Mouse (Mus musculus) hindbrain, embryonic 10.5 days (tissue): ENCODE measurements around the gene Srp72. TPM values are rescaled to one million over a fixed set of nuclear protein-coding genes. Genes with fewer than 3 reads are reported as not detected.
A peak's percentile ranks its signal among the peaks of the same experiment; 100 is the strongest.

Experiments used
- DNase-seq: peaks from one replicate; pipeline ENCODE4 v3.0.0-alpha.2; 2017; ENCODE audit warnings: low spot score
- H3K27ac ChIP-seq: fragments of 300-500 bp; sonication (generic); 2 replicates; pipeline ENCODE4 v1.5.1; 2016; ENCODE audit warnings: mild to moderate bottlenecking, moderate library complexity
- H3K27me3 ChIP-seq: fragments of 300-500 bp; sonication (generic); 2 replicates; pipeline ENCODE4 v1.6.1; 2016; ENCODE audit warnings: mild to moderate bottlenecking; ENCODE audit not compliant: poor library complexity, insufficient read depth, severe bottlenecking
- H3K36me3 ChIP-seq: fragments of 300-500 bp; sonication (generic); 2 replicates; pipeline ENCODE4 v1.6.1; 2016; ENCODE audit warnings: mild to moderate bottlenecking, moderate library complexity
- H3K4me1 ChIP-seq: fragments of 300-500 bp; sonication (generic); replicated peaks from 2 replicates; pipeline ENCODE4 v1.6.1; 2016; ENCODE audit warnings: mild to moderate bottlenecking
- H3K4me3 ChIP-seq: fragments of 300-500 bp; sonication (generic); 2 replicates; pipeline ENCODE4 v1.5.1; 2016; ENCODE audit warnings: mild to moderate bottlenecking, moderate library complexity
- H3K9me3 ChIP-seq: fragments of 300-500 bp; sonication (generic); 2 replicates; pipeline ENCODE4 v1.6.1; 2016; ENCODE audit warnings: mild to moderate bottlenecking, moderate library complexity
- WGBS: fragments of 180-500 bp; shearing (Covaris S2); methylation state at CpG from one replicate; pipeline ENCODE4 v1.1.7; 2016; 5-methylcytosine and 5-hydroxymethylcytosine counted together
- polyA plus RNA-seq: library from polyadenylated mRNA; unstranded; fragments of >200 nt; fragmentation: Nextera tagmentation; extraction: Ambion mirVana; gene quantifications from 2 replicates; pipeline ENCODE4 v1.2.1, GENCODE M21; 2016

The Srp72 gene
- 68.9 and 74.9 TPM in 2 replicates for polyA plus RNA-seq

GRCm38 (mm10) chr5:76974554-76975285 lies at the start of gene Srp72:
TSS of gene Srp72 (plus strand) at chr5:76974683.
- peak; percentile 93 for DNase-seq
- Histone ChIP-seq H3K27ac (peak within 1 kb of the TSS; percentile 91), H3K4me3 (peak within 1 kb of the TSS; percentile 94), H3K27me3 (no peaks in the 10 kb centered on the region), H3K4me1 (peaks cover 17% of the 10 kb centered on the region), H3K36me3 (peaks cover 56% of the 10 kb centered on the region), H3K9me3 (no peaks in the 10 kb centered on the region)
- under 1% methylated on average over 60 of the region's 60 CpGs for WGBS

- H3K4me3 ChIP-seq: no peak overlapping the region
- 87% methylated on average over 16 of the region's 16 CpGs for WGBS
- peaks cover 12% of the 10 kb centered on the region; the same call in 1 of the 2 replicates for H3K9me3 ChIP-seq
- peaks cover 63% of the 10 kb centered on the region for H3K36me3 ChIP-seq
- no peaks in the 10 kb centered on the region for H3K27me3 ChIP-seq
- no peaks in the 10 kb centered on the region for H3K4me1 ChIP-seq
- H3K27ac ChIP-seq: no peak overlapping the region
- no peak for DNase-seq
These were observed 46.2 kb upstream of the Srp72 start for GRCm38 (mm10) chr5:76928124-76928832.

GRCm38 (mm10) chr5:76929180-76929877 lies 45.2 kb upstream of the Srp72 start:
- H3K27me3 ChIP-seq: no peaks in the 10 kb centered on the region
- peaks cover 12% of the 10 kb centered on the region; the same call in 1 of the 2 replicates for H3K9me3 ChIP-seq
- no peaks in the 10 kb centered on the region for H3K4me1 ChIP-seq
- no peak for DNase-seq
- peaks cover 53% of the 10 kb centered on the region for H3K36me3 ChIP-seq
- WGBS: 77% methylated on average over 7 of the region's 7 CpGs
- no peak overlapping the region for H3K4me3 ChIP-seq
- H3K27ac ChIP-seq: no peak overlapping the region

- Histone ChIP-seq H3K27me3 (no peaks in the 10 kb centered on the region), H3K9me3 (peaks cover 8% of the 10 kb centered on the region; the same call in 1 of the 2 replicates), H3K4me1 (no peaks in the 10 kb centered on the region), H3K27ac (no peak overlapping the region), H3K36me3 (peaks cover 44% of the 10 kb centered on the region), H3K4me3 (no peak overlapping the region)
- WGBS: 95% methylated on average over 8 of the region's 8 CpGs
- DNase-seq: no peak
These were observed 34.8 kb upstream of the Srp72 start for GRCm38 (mm10) chr5:76939717-76940116.

GRCm38 (mm10) chr5:76941975-76942374 lies 32.5 kb upstream of the Srp72 start:
- peaks cover 55% of the 10 kb centered on the region for H3K36me3 ChIP-seq
- 0 out of 2 replicates have a peak, but pooled peaks cover 16% of the 10 kb centered on the region for H3K4me1 ChIP-seq
- H3K9me3 ChIP-seq: peaks cover 8% of the 10 kb centered on the region; the same call in 1 of the 2 replicates
- no peak for DNase-seq
- WGBS: 92% methylated on average over 4 of the region's 4 CpGs
- no peak overlapping the region for H3K4me3 ChIP-seq
- no peak overlapping the region for H3K27ac ChIP-seq
- H3K27me3 ChIP-seq: no peaks in the 10 kb centered on the region

- Histone ChIP-seq H3K27ac (no peak overlapping the region), H3K4me1 (0 out of 2 replicates have a peak, but pooled peaks cover 16% of the 10 kb centered on the region), H3K36me3 (peaks cover 60% of the 10 kb centered on the region), H3K9me3 (peaks cover 8% of the 10 kb centered on the region; the same call in 1 of the 2 replicates), H3K27me3 (no peaks in the 10 kb centered on the region), H3K4me3 (no peak overlapping the region)
- DNase-seq: no peak
- WGBS: 97% methylated on average over 4 of the region's 4 CpGs
These were observed 32.0 kb upstream of the Srp72 start for GRCm38 (mm10) chr5:76942505-76942904.

GRCm38 (mm10) chr5:76944965-76945677 lies 29.4 kb upstream of the Srp72 start:
- no peaks in the 10 kb centered on the region for H3K27me3 ChIP-seq
- H3K4me3 ChIP-seq: no peak overlapping the region
- H3K27ac ChIP-seq: no peak overlapping the region
- H3K4me1 ChIP-seq: peaks cover 36% of the 10 kb centered on the region
- 80% methylated on average over 6 of the region's 6 CpGs for WGBS
- H3K9me3 ChIP-seq: no peaks in the 10 kb centered on the region
- H3K36me3 ChIP-seq: peaks cover 71% of the 10 kb centered on the region
- DNase-seq: no peak

- H3K36me3 ChIP-seq: peaks cover 66% of the 10 kb centered on the region
- no peaks in the 10 kb centered on the region for H3K27me3 ChIP-seq
- no peaks in the 10 kb centered on the region for H3K9me3 ChIP-seq
- DNase-seq: no peak
- no peak overlapping the region for H3K4me3 ChIP-seq
- H3K27ac ChIP-seq: no peak overlapping the region
- 88% methylated on average over 2 of the region's 2 CpGs for WGBS
- peaks cover 40% of the 10 kb centered on the region for H3K4me1 ChIP-seq
These were observed 28.8 kb upstream of the Srp72 start for GRCm38 (mm10) chr5:76945678-76946033.

GRCm38 (mm10) chr5:76947142-76947541 lies 27.3 kb upstream of the Srp72 start:
- no peaks in the 10 kb centered on the region for H3K9me3 ChIP-seq
- no peak overlapping the region for H3K4me3 ChIP-seq
- DNase-seq: no peak
- H3K27ac ChIP-seq: no peak overlapping the region
- 92% methylated on average over 4 of the region's 4 CpGs for WGBS
- no peaks in the 10 kb centered on the region for H3K27me3 ChIP-seq
- H3K4me1 ChIP-seq: peaks cover 40% of the 10 kb centered on the region
- H3K36me3 ChIP-seq: peaks cover 51% of the 10 kb centered on the region

GRCm38 (mm10) chr5:76947758-76948157 lies 26.7 kb upstream of the Srp72 start:
- Histone ChIP-seq H3K36me3 (peaks cover 45% of the 10 kb centered on the region), H3K4me3 (no peak overlapping the region)
- WGBS: 92% methylated on average over 4 of the region's 4 CpGs

GRCm38 (mm10) chr5:76950343-76951105 lies 24.0 kb upstream of the Srp72 start:
- under 1% methylated on average over 24 of the region's 24 CpGs for WGBS
- no peaks in the 10 kb centered on the region for H3K27me3 ChIP-seq
- H3K27ac ChIP-seq: peak overlapping the region; percentile 92
- H3K36me3 ChIP-seq: peaks cover 55% of the 10 kb centered on the region
- DNase-seq: no peak
- H3K4me1 ChIP-seq: peaks cover 59% of the 10 kb centered on the region
- peak overlapping the region; percentile 68 for H3K4me3 ChIP-seq
- H3K9me3 ChIP-seq: no peaks in the 10 kb centered on the region

More at GRCm38 (mm10) chr5:76947758-76948157, 26.7 kb upstream of the Srp72 start:
- DNase-seq: no peak
- Histone ChIP-seq H3K4me1 (peaks cover 46% of the 10 kb centered on the region), H3K27ac (no peak overlapping the region), H3K9me3 (no peaks in the 10 kb centered on the region), H3K27me3 (no peaks in the 10 kb centered on the region)
